Mouse (Mus musculus): ENCODE data around the gene Olfr1261.

Olfr1261 gene

GRCm38 (mm10) chr2:89990921-89991320 is at the start of gene Olfr1261:
Olfr1261 (plus strand) TSS chr2:89991221.
- no peak for DNase-seq (ENCODE audit: low read depth)

- DNase-seq (ENCODE audit: low read depth), result no peak
Measured at GRCm38 (mm10) chr2:89948564-89948963, 42.5 kb upstream of the Olfr1261 start, which contains the start of gene Olfr1259. Olfr1259 (minus strand) TSS chr2:89948664.

- DNase-seq (ENCODE audit: low read depth), result no peak
Measured at GRCm38 (mm10) chr2:89974184-89974583, 16.8 kb upstream of the Olfr1261 start, which contains the start of gene Olfr1260. Olfr1260 (plus strand) TSS chr2:89974340.

- DNase-seq (ENCODE audit: low read depth), result no peak
Measured at GRCm38 (mm10) chr2:89977709-89978108, 13.3 kb upstream of the Olfr1261 start.

GRCm38 (mm10) chr2:89999845-90000244 is 8.8 kb downstream of the Olfr1261 start, which contains the start of gene Olfr1262:
Olfr1262 (plus strand) TSS chr2:90000145.
- DNase-seq (ENCODE audit: low read depth), result no peak

- DNase-seq (ENCODE audit: low read depth), result no peak
Measured at GRCm38 (mm10) chr2:90011831-90012230, 20.8 kb downstream of the Olfr1261 start, which contains the start of gene Olfr1263. Olfr1263 (plus strand) TSS chr2:90012131.

- DNase-seq (ENCODE audit: low read depth), result no peak
Measured at GRCm38 (mm10) chr2:90025477-90025876, 34.5 kb downstream of the Olfr1261 start, which contains the start of gene Olfr1264. Olfr1264 (minus strand) TSS chr2:90025577.

- no peak for DNase-seq (ENCODE audit: low read depth)
Measured at GRCm38 (mm10) chr2:90035037-90035436, 44.0 kb downstream of the Olfr1261 start, which contains the start of gene Olfr1265. Olfr1265 (plus strand) TSS chr2:90035337.

All from c-Kit-positive CD71-positive TER-119-negative erythroid progenitor cells, embryonic 14.5 days (primary cell).